Mouse (Mus musculus) stomach, postnatal 0 days (tissue): ENCODE results near the gene Lmod2.

ENCODE experiments used
- CTCF ChIP-seq: IDR thresholded peaks from 2 replicates; pipeline ENCODE4 v1.5.1; 2016; ENCODE audit warnings: antibody characterized with exemption, low read depth, mild to moderate bottlenecking, moderate library complexity
- EP300 ChIP-seq: optimal IDR thresholded peaks from 2 replicates; pipeline ENCODE3; 2016; ENCODE audit warnings: antibody characterized with exemption

- TF ChIP-seq CTCF (no peak), EP300 (no peak)
These were observed 24.2 kb upstream of the Lmod2 start for GRCm38 (mm10) chr6:24573319-24573718.
